Mouse (Mus musculus) midbrain, embryonic 11.5 days (tissue): ENCODE measurements around the gene Zfp169. TPM values are rescaled to one million over a fixed set of nuclear protein-coding genes. Genes with fewer than 3 reads are reported as not detected.

Experiments
- ATAC-seq: fragments of 200-750 bp; cut with Nextera tagmentation; 2 replicates; pipeline ENCODE4 v1.8.0; 2017; ENCODE audit warnings: moderate TSS enrichment, moderate library complexity; ENCODE audit not compliant: low FRiP score
- DNase-seq: peaks from one replicate; pipeline ENCODE4 v3.0.0; 2015; ENCODE audit warnings: low spot score; ENCODE audit errors: missing footprints
- H3K27ac ChIP-seq: fragments of 300-500 bp; sonication (generic); 2 replicates; pipeline ENCODE4 v1.5.1; 2014; ENCODE audit warnings: low read depth, low read length
- H3K27me3 ChIP-seq: fragments of 300-500 bp; sonication (generic); 2 replicates; pipeline ENCODE4 v1.6.1; 2014; ENCODE audit warnings: mild to moderate bottlenecking, low read length, moderate library complexity, mixed read lengths; ENCODE audit not compliant: control insufficient read depth, insufficient read depth
- H3K36me3 ChIP-seq: fragments of 300-500 bp; sonication (generic); 2 replicates; pipeline ENCODE4 v1.6.1; 2014; ENCODE audit warnings: mild to moderate bottlenecking, low read length, moderate library complexity, mixed read lengths; ENCODE audit not compliant: control insufficient read depth, insufficient read depth
- H3K4me1 ChIP-seq: fragments of 300-500 bp; sonication (generic); 2 replicates; pipeline ENCODE4 v1.6.1; 2014; ENCODE audit warnings: low read length; ENCODE audit not compliant: control insufficient read depth, insufficient read depth
- H3K4me2 ChIP-seq: fragments of 300-500 bp; sonication (generic); 2 replicates; pipeline ENCODE4 v1.6.1; 2014; ENCODE audit warnings: mild to moderate bottlenecking, moderate library complexity
- H3K4me3 ChIP-seq: fragments of 300-500 bp; sonication (generic); 2 replicates; pipeline ENCODE4 v1.5.1; 2014; ENCODE audit warnings: low read depth, low read length
- H3K9ac ChIP-seq: fragments of 300-500 bp; sonication (generic); 2 replicates; pipeline ENCODE4 v1.6.1; 2014; ENCODE audit warnings: low read length
- H3K9me3 ChIP-seq: fragments of 300-500 bp; sonication (generic); 2 replicates; pipeline ENCODE4 v1.6.1; 2016; ENCODE audit warnings: low read length; ENCODE audit not compliant: control insufficient read depth
- WGBS: fragments of 180-500 bp; shearing (Covaris S2); extraction: QIAGEN DNeasy Blood & Tissue Kit; methylation state at CpG from one replicate; pipeline ENCODE4 v1.1.7; 2014; 5-methylcytosine and 5-hydroxymethylcytosine counted together
- polyA plus RNA-seq: library from polyadenylated mRNA; unstranded; fragments of >200 nt; fragmentation: Nextera tagmentation; extraction: Ambion mirVana; gene quantifications from 2 replicates; pipeline ENCODE4 v1.2.1, GENCODE M21; 2014

The Zfp169 gene
- polyA plus RNA-seq, 1 experiment from 2014 or later = 8.5 TPM

- Histone ChIP-seq H3K4me1 (0 out of 2 replicates have a peak, but pooled peaks cover 2% of the 10 kb centered on the region), H3K4me3 (no peak overlapping the region), H3K9ac (no peak overlapping the region), H3K4me2 (no peak overlapping the region), H3K9me3 (no peaks in the 10 kb centered on the region), H3K27ac (no peak overlapping the region), H3K36me3 (no peaks in the 10 kb centered on the region), H3K27me3 (no peaks in the 10 kb centered on the region)
- DNase-seq (no peak), ATAC-seq (no peak)
- 92% methylated on average over 6 of the region's 6 CpGs for WGBS
These were observed 34.4 kb upstream of the Zfp169 start for GRCm38 (mm10) chr13:48547623-48548022.

DNA sequence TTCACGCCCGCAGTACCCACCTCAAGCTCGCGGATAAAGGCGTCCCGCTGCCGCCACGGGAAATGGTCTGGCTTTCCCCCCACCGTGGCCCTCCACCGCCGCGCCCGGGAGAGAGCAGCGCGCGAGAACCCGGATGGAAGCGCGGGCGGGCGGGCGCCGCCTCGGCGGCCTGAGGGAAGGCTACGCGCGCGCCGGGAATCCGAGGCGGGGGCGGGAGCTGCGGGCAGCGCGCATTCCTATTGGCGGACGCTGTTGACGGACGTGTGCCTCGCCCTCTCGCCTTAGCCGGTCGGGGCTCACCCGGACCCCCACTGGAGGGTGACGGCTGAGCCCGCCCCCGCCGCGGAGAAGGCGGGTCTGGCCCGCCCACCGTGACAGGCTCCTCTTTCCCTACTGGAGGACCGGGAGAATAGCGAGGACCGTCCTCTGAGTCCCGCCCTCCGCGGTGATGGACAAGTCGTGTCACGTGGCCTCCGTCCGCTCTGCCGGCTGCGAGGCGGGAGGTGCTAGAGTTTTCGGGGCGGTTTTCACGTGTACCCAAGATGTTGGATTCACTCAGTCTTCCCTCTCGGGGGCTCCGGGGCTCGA is 33.2 kb upstream of the Zfp169 start:
- peak overlapping the region; percentile 43 for H3K4me2 ChIP-seq
- H3K36me3 ChIP-seq = no peaks in the 10 kb centered on the region
- H3K27ac ChIP-seq = peak overlapping the region; percentile 99
- DNase-seq (peak; percentile 100), ATAC-seq (peak; percentile 98)
- 0 out of 2 replicates have a peak, but pooled peaks cover 2% of the 10 kb centered on the region for H3K4me1 ChIP-seq
- H3K9me3 ChIP-seq = no peaks in the 10 kb centered on the region
- H3K27me3 ChIP-seq = no peaks in the 10 kb centered on the region
- H3K4me3 ChIP-seq = peak overlapping the region; percentile 94
- WGBS = under 1% methylated on average over 68 of the region's 72 CpGs
- peak overlapping the region; percentile 99 for H3K9ac ChIP-seq

DNA sequence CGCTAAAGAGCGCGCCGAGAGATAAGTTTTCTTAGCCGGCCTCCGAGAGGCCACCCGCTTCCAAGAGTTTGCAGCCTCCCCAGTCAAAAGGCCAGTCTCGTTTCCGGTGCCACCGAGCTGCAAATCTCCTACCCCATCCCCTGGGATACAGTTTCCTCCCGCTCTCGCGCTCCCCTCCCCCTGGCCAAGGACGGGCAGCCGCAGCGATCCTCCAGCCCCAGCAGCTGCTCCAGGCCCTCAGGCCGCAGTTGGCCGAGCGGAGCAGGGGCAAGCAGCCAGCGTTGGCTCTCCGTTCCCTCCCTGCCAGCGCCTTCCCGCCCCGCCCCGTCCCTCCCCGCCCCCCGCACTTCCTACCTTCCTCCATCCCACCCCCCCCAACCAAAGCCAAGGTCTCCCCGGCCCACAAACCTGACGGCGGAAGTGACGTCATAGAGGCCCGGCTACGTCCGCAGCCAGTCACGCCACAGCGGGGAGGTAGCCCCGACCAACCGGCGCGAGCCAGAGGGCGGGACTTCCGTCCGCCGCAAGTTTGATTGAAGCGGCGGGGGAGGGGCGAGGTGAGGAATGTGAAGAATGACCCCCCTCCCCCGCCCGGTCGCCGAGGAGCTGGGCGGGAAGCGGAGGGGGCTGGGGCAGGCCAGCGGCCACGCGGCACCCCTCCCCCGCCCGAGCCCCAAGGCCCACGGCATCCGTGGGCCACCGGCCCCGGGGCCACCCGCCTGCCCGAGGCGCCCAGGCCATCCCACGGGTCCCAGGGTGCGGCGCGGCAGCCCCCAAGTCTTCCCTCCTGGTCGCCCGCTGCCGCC is 32.4 kb upstream of the Zfp169 start:
- under 1% methylated on average over 53 of the region's 72 CpGs for WGBS
- peak overlapping the region; percentile 64 for H3K4me2 ChIP-seq
- peak overlapping the region; percentile 99 for H3K9ac ChIP-seq
- no peaks in the 10 kb centered on the region for H3K27me3 ChIP-seq
- peak overlapping the region; percentile 99 for H3K27ac ChIP-seq
- 0 out of 2 replicates have a peak, but pooled peaks cover 4% of the 10 kb centered on the region for H3K4me1 ChIP-seq
- DNase-seq (peak; percentile 100), ATAC-seq (peak; percentile 86)
- H3K4me3 ChIP-seq = peak overlapping the region; percentile 94
- no peaks in the 10 kb centered on the region for H3K9me3 ChIP-seq
- H3K36me3 ChIP-seq = no peaks in the 10 kb centered on the region

DNA sequence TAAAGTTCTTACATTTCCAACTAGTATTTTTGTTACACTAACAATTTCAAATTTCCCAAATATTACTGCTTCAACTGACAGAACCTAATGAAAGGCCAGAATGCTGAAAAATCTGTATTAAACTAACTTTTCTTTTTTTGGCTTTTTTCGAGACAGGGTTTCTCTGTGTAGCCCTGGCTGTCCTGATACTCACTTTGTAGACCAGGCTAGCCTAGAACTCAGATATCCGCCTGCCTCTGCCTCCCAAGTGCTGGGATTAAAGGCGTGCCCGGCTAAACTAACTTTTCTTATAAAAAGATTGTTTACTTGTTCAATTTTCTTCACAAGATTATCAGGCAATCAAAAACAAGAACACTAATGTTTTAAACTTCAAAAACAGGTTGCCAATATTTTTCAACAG is 31.6 kb upstream of the Zfp169 start:
- peak overlapping the region; percentile 64 for H3K4me2 ChIP-seq
- H3K27me3 ChIP-seq = no peaks in the 10 kb centered on the region
- 0 out of 2 replicates have a peak, but pooled peaks cover 4% of the 10 kb centered on the region for H3K4me1 ChIP-seq
- no peaks in the 10 kb centered on the region for H3K36me3 ChIP-seq
- peak overlapping the region; percentile 82 for H3K9ac ChIP-seq
- H3K9me3 ChIP-seq = no peaks in the 10 kb centered on the region
- DNase-seq (no peak), ATAC-seq (no peak)
- 50% methylated on average over 4 of the region's 4 CpGs for WGBS
- no peak overlapping the region for H3K27ac ChIP-seq
- peak overlapping the region; percentile 94 for H3K4me3 ChIP-seq

GRCm38 (mm10) chr13:48544391-48544790 is 31.1 kb upstream of the Zfp169 start:
- Histone ChIP-seq H3K27ac (no peak overlapping the region), H3K9ac (no peak overlapping the region), H3K4me1 (0 out of 2 replicates have a peak, but pooled peaks cover 4% of the 10 kb centered on the region), H3K4me3 (no peak overlapping the region), H3K27me3 (no peaks in the 10 kb centered on the region), H3K4me2 (peak overlapping the region; percentile 64; the same call in 1 of the 2 replicates), H3K36me3 (no peaks in the 10 kb centered on the region), H3K9me3 (no peaks in the 10 kb centered on the region)
- DNase-seq = no peak
- no peak for ATAC-seq

DNA sequence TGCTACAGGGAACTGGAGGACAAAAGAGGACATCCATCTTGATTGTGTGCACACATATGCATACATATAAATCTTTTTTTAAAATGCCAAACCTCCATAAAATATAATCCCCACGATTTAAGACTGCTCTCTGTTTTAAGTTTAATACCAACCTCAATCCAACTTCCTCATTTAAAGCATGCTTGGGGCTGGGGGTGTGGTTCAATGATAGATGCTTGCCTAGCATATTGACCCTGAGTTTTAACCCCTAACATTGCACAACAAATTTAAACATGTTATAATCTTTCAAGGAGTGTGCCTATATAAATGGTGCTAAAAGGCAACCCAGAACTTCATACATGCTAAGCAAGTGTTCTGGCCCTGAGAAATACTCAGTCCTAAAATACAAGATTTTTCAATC is 27.2 kb upstream of the Zfp169 start:
- Histone ChIP-seq H3K4me2 (no peak overlapping the region), H3K27me3 (no peaks in the 10 kb centered on the region), H3K27ac (no peak overlapping the region), H3K9ac (no peak overlapping the region), H3K9me3 (no peaks in the 10 kb centered on the region), H3K36me3 (peaks cover 2% of the 10 kb centered on the region; the same call in 1 of the 2 replicates), H3K4me1 (0 out of 2 replicates have a peak, but pooled peaks cover 4% of the 10 kb centered on the region), H3K4me3 (no peak overlapping the region)
- ATAC-seq = no peak
- WGBS = 85% methylated on average over 1 of the region's 1 CpGs
- DNase-seq = no peak

DNA sequence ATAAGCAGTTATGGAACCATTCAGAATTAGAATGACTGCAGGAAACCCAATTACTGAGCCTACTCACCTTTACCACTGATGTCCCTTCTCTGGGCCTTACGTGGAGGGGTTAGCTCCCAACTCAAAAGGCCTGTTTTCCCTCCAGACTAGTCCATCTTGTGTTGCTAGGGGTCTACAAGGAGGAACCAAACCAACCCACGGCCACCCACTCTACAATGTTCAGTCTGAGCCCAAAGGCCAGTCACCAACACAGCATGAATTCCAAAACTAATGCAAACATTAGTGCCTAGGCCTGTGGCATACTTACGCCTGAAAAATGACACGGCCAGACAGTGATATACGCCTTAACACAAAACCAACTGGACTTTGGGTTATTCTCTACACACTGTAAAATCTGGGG is 20.2 kb upstream of the Zfp169 start:
- no peak overlapping the region for H3K27ac ChIP-seq
- ATAC-seq (no peak), DNase-seq (no peak)
- 85% methylated on average over 5 of the region's 5 CpGs for whole genome bisulfite sequencing
- H3K27me3 ChIP-seq = no peaks in the 10 kb centered on the region
- peaks cover 2% of the 10 kb centered on the region; the same call in 1 of the 2 replicates for H3K36me3 ChIP-seq
- H3K9ac ChIP-seq = no peak overlapping the region
- H3K4me1 ChIP-seq = no peaks in the 10 kb centered on the region
- no peak overlapping the region for H3K4me2 ChIP-seq
- no peaks in the 10 kb centered on the region for H3K9me3 ChIP-seq
- H3K4me3 ChIP-seq = no peak overlapping the region

DNA sequence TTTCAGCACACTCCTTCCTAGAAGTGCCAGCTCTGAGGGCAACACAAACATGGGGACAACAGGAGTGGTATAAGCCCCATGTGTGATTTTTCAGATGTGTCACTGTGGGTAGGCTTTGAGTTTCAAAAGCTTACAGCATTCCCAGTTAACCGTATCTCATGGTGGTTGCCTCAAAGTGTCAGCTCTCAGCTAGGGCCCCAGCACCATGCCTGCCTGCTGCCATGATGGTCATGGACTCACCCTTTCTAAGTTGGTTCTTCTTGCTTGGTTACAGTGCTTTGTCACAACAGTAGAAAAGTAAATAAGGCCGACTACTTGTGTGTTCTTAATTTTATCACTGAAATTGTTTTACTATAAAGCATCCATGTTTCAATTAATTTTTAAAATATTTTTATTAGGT is 18.2 kb upstream of the Zfp169 start:
- H3K27ac ChIP-seq = no peak overlapping the region
- H3K4me2 ChIP-seq = no peak overlapping the region
- no peaks in the 10 kb centered on the region for H3K27me3 ChIP-seq
- no peak overlapping the region for H3K9ac ChIP-seq
- H3K9me3 ChIP-seq = no peaks in the 10 kb centered on the region
- H3K36me3 ChIP-seq = no peaks in the 10 kb centered on the region
- ATAC-seq (no peak), DNase-seq (peak; percentile 75)
- H3K4me3 ChIP-seq = no peak overlapping the region
- 83% methylated on average over 2 of the region's 2 CpGs for WGBS
- no peaks in the 10 kb centered on the region for H3K4me1 ChIP-seq

DNA sequence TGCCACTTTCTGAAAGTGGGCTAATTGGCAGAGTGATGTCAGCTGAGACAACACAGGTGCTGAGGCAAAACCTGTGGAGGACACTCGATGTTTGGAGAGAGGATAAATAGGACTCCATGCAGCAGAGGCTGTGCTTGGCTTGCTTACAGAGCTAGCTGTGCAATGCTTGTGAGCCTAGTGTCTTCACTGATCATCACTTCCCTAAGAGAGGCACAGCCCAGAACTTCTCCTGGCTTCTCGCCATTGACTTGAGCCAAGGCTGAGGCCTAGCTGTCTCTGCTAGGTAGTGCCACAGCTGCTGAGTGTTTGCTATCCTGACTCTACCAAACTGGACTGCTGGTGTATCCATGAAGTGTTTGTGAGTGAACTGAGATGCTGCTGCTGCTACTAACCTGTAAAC is 17.4 kb upstream of the Zfp169 start:
- 78% methylated on average over 2 of the region's 2 CpGs for WGBS
- no peak overlapping the region for H3K9ac ChIP-seq
- no peaks in the 10 kb centered on the region for H3K36me3 ChIP-seq
- no peak overlapping the region for H3K27ac ChIP-seq
- no peaks in the 10 kb centered on the region for H3K4me1 ChIP-seq
- H3K4me3 ChIP-seq = no peak overlapping the region
- DNase-seq (peak; percentile 84), ATAC-seq (no peak)
- no peaks in the 10 kb centered on the region for H3K9me3 ChIP-seq
- no peaks in the 10 kb centered on the region for H3K27me3 ChIP-seq
- H3K4me2 ChIP-seq = no peak overlapping the region
